Mouse (Mus musculus) kidney, postnatal 0 days (tissue): Measurements from ENCODE around the gene Lrrc55. TPM values are rescaled to one million over a fixed set of nuclear protein-coding genes. Genes with fewer than 3 reads are reported as not detected.

Experiments
- ATAC-seq: fragments of 200-750 bp; cut with Nextera tagmentation; replicated peaks from 2 replicates; pipeline ENCODE4 v1.8.0; 2017; ENCODE audit warnings: low read depth, moderate number of reproducible peaks, moderate TSS enrichment, moderate library complexity; ENCODE audit not compliant: low FRiP score
- DNase-seq: peaks from one replicate; pipeline ENCODE4 v3.0.0-alpha.2; 2016; ENCODE audit warnings: low spot score
- H3K27ac ChIP-seq: fragments of 300-500 bp; sonication (generic); 2 replicates; pipeline ENCODE4 v1.5.1; 2014; ENCODE audit warnings: mild to moderate bottlenecking
- H3K27me3 ChIP-seq: fragments of 300-500 bp; sonication (generic); 2 replicates; pipeline ENCODE4 v1.6.1; 2014; ENCODE audit warnings: low read length, mixed read lengths; ENCODE audit not compliant: insufficient read depth
- H3K36me3 ChIP-seq: fragments of 300-500 bp; sonication (generic); 2 replicates; pipeline ENCODE4 v1.6.1; 2014; ENCODE audit warnings: low read length, mixed read lengths; ENCODE audit not compliant: insufficient read depth
- H3K4me1 ChIP-seq: fragments of 300-500 bp; sonication (generic); replicated peaks from 2 replicates; pipeline ENCODE4 v1.6.1; 2014; ENCODE audit warnings: antibody characterized with exemption, low read length, mixed read lengths; ENCODE audit not compliant: insufficient read depth
- H3K4me2 ChIP-seq: fragments of 300-500 bp; sonication (generic); 2 replicates; pipeline ENCODE4 v1.6.1; 2014; ENCODE audit warnings: mild to moderate bottlenecking, low read length, moderate library complexity, mixed read lengths
- H3K4me3 ChIP-seq: fragments of 300-500 bp; sonication (generic); replicated peaks from 2 replicates; pipeline ENCODE4 v1.5.1; 2014; ENCODE audit warnings: low read depth, low read length
- H3K9ac ChIP-seq: fragments of 300-500 bp; sonication (generic); 2 replicates; pipeline ENCODE4 v1.6.1; 2014; ENCODE audit warnings: low read depth, low read length
- H3K9me3 ChIP-seq: fragments of 300-500 bp; sonication (generic); replicated peaks from 2 replicates; pipeline ENCODE4 v1.6.1; 2016; ENCODE audit warnings: low read length, inconsistent platforms, mixed read lengths
- CTCF ChIP-seq: IDR thresholded peaks from 2 replicates; pipeline ENCODE4 v1.5.1; 2016; ENCODE audit warnings: antibody characterized with exemption, low read depth, mild to moderate bottlenecking, moderate library complexity
- WGBS: fragments of 180-500 bp; shearing (Covaris S2); extraction: QIAGEN DNeasy Blood & Tissue Kit; methylation state at CpG from one replicate; pipeline ENCODE4 v1.1.7; 2014; 5-methylcytosine and 5-hydroxymethylcytosine counted together
- polyA plus RNA-seq: library from polyadenylated mRNA; unstranded; fragments of >200 nt; fragmentation: Nextera tagmentation; extraction: Ambion mirVana; gene quantifications from 2 replicates; pipeline ENCODE4 v1.2.1, GENCODE M21; 2015

Gene Lrrc55
- polyA plus RNA-seq, 1 experiment from 2014 or later: 0.47 TPM

DNA sequence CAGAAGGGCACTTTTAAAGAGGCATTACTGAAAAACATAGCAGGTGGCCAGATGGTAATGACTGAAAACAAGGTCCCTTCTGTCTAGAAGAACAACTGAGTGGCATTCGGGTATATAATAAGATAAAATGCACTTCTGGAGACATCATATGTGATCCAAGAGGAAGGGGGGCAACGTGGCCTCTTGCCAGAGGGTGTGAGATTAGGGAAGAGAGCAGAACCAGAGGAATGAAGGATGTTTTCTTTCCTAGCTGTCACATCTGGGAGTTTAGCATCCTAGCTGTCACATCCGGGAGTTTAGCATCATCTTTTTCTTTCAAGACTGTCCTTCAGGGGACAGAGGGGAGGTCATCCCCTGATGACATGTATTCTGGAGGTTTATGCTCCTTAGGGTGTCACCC is 32.6 kb upstream of the Lrrc55 start:
- 66% methylated on average over 3 of the region's 3 CpGs for WGBS

DNA sequence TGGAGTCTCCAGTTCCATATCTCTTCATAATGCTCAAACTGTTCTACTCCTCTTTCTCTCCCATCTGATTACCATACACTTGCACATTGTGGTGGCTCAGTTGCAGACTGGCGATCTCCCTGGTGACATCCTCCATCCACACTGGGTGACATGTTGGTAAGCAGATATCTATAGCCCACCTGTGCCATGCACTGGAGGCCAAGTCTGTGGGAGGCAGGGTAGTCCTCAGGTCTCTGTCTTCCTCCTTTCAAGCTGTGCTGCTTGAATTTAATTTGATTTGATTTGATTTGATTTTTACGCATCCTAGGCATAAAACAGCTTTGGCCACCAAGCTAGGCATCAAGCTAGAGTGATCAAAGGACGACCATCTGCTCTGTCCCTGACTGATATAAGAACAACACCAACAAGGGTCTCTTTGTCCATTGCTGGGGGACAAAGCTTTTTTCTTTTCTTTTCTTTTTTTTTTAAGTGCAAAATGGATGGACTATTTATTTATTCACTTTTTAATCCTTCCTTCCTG is 30.9 kb upstream of the Lrrc55 start:
- Histone ChIP-seq H3K9ac (no peak overlapping the region), H3K4me1 (no peaks in the 10 kb centered on the region), H3K4me2 (no peak overlapping the region), H3K36me3 (no peaks in the 10 kb centered on the region), H3K27ac (no peak overlapping the region), H3K9me3 (no peaks in the 10 kb centered on the region), H3K4me3 (no peak overlapping the region), H3K27me3 (no peaks in the 10 kb centered on the region)
- 74% methylated on average over 3 of the region's 3 CpGs for WGBS
- DNase-seq: no peak
- TF ChIP-seq CTCF: no peak
- ATAC-seq: no peak

More for the DNA sequence above, 32.6 kb upstream of the Lrrc55 start:
- TF ChIP-seq CTCF: no peak
- Histone ChIP-seq H3K36me3 (no peaks in the 10 kb centered on the region), H3K4me2 (no peak overlapping the region), H3K9me3 (no peaks in the 10 kb centered on the region), H3K9ac (no peak overlapping the region), H3K27me3 (no peaks in the 10 kb centered on the region), H3K4me1 (no peaks in the 10 kb centered on the region), H3K27ac (no peak overlapping the region), H3K4me3 (no peak overlapping the region)
- DNase-seq (no peak), ATAC-seq (no peak)

DNA sequence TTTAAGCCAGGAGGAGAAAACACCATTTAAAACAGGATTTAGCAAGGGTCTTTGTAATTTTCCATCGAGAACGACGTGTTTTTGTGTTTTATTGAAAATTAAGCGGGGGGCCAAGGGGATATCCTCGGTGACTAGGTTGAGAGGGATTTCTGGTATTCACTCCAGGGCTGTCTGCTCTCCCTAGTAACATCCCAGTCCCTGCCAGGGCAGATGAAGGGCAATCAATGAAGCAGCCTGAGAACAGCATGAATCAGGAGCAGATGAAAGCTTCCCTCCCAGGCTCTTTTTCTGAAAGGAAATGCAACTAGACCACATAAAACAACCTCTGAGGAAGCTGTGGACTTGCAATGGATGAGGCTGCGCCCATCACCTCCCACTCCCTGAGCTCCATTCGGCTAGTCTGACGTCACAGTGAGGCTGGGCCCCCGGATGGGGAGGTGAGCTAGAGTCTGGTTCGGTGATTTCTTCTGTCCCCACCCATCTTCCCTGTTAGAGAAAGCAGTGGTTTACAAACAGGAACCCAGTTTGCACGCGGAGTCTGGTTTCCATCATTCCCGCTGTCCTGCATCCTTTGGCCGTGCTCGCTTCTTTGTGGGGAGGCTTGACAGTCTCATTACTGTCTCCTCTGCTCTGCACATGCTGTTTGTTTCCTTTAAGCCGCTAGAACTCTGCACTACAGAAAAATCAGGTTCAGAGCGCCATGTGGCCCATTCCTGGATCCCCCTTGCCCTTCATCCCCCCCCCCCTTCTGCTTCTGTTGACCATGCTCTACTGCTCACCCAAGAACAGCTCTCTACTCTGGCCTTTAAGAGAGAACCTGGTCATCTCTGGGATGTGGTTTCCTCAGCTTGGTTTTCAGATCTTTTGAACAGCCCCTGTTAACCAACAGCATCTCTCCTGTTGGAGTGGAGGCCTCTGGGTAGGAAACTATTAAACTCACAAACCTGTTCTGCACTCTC is 27.5 kb upstream of the Lrrc55 start:
- 38% methylated on average over 17 of the region's 17 CpGs for WGBS

DNA sequence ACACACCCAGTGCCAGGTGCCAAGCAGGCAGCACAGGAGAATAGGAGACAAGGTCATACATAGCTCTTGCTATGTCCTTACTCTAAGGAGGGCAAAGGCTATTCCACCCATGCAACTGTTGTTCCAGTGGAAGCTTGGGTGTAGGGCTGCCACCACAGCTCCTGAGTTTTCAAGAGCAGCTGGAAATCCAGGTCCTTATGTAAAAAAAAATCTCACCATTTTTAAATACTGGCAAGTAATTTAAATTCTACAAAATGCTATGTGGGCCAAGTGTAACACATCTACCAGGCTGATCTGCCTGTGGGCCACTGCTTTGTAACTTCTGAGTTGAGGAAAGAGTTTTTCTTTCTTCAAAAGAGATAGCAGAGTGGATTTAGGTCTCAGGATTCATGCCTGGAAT is 19.6 kb upstream of the Lrrc55 start:
- Histone ChIP-seq H3K4me3 (no peak overlapping the region), H3K4me2 (no peak overlapping the region), H3K36me3 (no peaks in the 10 kb centered on the region), H3K27ac (no peak overlapping the region), H3K27me3 (no peaks in the 10 kb centered on the region), H3K9me3 (no peaks in the 10 kb centered on the region), H3K9ac (no peak overlapping the region), H3K4me1 (no peaks in the 10 kb centered on the region)
- no peak for ATAC-seq
- no peak for TF ChIP-seq CTCF
- no peak for DNase-seq

More for the DNA sequence above, 27.5 kb upstream of the Lrrc55 start:
- no peak overlapping the region for H3K27ac ChIP-seq
- H3K36me3 ChIP-seq: no peaks in the 10 kb centered on the region
- no peaks in the 10 kb centered on the region for H3K27me3 ChIP-seq
- no peaks in the 10 kb centered on the region for H3K4me1 ChIP-seq
- 0 out of 2 replicates have a peak overlapping the region, but pooled peaks have one; percentile 2 for H3K4me2 ChIP-seq
- no peak overlapping the region for H3K9ac ChIP-seq
- no peaks in the 10 kb centered on the region for H3K9me3 ChIP-seq
- H3K4me3 ChIP-seq: no peak overlapping the region
- DNase-seq: peak; percentile 33
- no peak for TF ChIP-seq CTCF
- ATAC-seq: peak; percentile 50; the same call in 1 of the 2 replicates

DNA sequence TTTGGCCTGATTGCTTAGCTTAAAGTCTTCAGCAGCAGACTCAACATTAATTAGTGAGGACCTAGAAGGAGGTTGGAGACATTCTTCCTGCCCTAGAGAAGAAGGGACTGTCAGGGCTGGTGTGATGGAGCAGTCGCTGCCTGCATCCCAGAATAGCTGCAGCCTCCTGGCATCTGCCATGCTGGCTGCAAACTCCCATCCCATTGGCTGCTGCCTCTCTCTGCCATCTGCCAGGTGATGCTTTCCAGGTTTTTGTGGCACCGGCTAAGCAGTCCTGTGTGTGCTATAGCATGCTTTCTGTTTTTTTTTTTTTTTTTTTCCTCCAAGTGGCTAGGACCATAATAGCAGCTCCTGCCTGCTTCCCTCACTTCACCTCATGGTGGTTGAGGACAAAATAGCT is 16.7 kb upstream of the Lrrc55 start:
- 87% methylated on average over 2 of the region's 2 CpGs for WGBS
- DNase-seq (no peak), ATAC-seq (no peak)
- no peak overlapping the region for H3K9ac ChIP-seq
- H3K4me3 ChIP-seq: no peak overlapping the region
- no peaks in the 10 kb centered on the region for H3K36me3 ChIP-seq
- H3K9me3 ChIP-seq: no peaks in the 10 kb centered on the region
- H3K4me2 ChIP-seq: no peak overlapping the region
- TF ChIP-seq CTCF: no peak
- H3K27me3 ChIP-seq: no peaks in the 10 kb centered on the region
- no peak overlapping the region for H3K27ac ChIP-seq
- H3K4me1 ChIP-seq: no peaks in the 10 kb centered on the region

DNA sequence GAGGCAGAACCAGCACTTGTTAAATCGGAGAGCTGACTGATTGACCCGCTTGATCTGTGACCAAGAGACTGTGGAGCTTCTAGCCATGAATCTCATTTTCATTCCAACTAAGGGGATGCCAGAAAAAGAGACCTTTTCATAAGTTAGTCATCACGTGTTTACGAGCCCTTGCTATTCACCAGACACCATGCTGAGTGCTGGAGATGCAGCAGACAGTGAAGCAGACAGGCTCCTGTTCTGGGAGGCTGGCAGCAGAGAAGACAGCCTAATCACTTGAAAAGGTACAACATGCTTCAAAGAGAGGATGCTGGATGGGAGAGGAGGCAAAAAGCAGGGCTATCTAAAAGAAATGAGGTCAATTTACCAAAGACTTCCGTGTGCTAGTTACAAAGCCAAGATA is 12.3 kb upstream of the Lrrc55 start:
- H3K9me3 ChIP-seq: no peaks in the 10 kb centered on the region
- no peaks in the 10 kb centered on the region for H3K36me3 ChIP-seq
- 69% methylated on average over 5 of the region's 5 CpGs for WGBS
- ATAC-seq: no peak
- no peak overlapping the region for H3K27ac ChIP-seq
- H3K9ac ChIP-seq: no peak overlapping the region
- no peak for TF ChIP-seq CTCF
- H3K4me1 ChIP-seq: no peaks in the 10 kb centered on the region
- H3K4me2 ChIP-seq: no peak overlapping the region
- DNase-seq: no peak
- no peaks in the 10 kb centered on the region for H3K27me3 ChIP-seq
- no peak overlapping the region for H3K4me3 ChIP-seq
